Mouse (Mus musculus) MEL (cell line): ENCODE results near the gene Fam71a.

Source experiments
- CTCF ChIP-seq, 3 experiments: IDR thresholded peaks in 2 of 3; conservative IDR thresholded peaks in 1 of 3; 2 replicates each; pipeline ENCODE4 v1.5.1; 2011 to 2012; ENCODE audit warnings: low read length in 3 of 3, low read depth in 2 of 3, mild to moderate bottlenecking in 2 of 3, improper control_type of control experiment in 1 of 3, inconsistent platforms in 1 of 3, mixed read lengths in 1 of 3, moderate library complexity in 1 of 3; ENCODE audit not compliant: control insufficient read depth in 1 of 3, insufficient read depth in 1 of 3, poor library complexity in 1 of 3, severe bottlenecking in 1 of 3
- HCFC1 ChIP-seq: IDR thresholded peaks from 2 replicates; pipeline ENCODE4 v1.6.1; 2012; ENCODE audit warnings: low read depth, mild to moderate bottlenecking, inconsistent platforms, low read length, improper control_type of control experiment, moderate library complexity
- POLR2AphosphoS2 ChIP-seq: IDR thresholded peaks from 2 replicates; pipeline ENCODE4 v1.6.1; 2011; ENCODE audit warnings: low read length, improper control_type of control experiment
- TCF12 ChIP-seq: IDR thresholded peaks from 2 replicates; pipeline ENCODE4 v1.6.1; 2014; ENCODE audit warnings: low read depth, mild to moderate bottlenecking, inconsistent platforms, low read length, improper control_type of control experiment, moderate library complexity
- UBTF ChIP-seq: IDR thresholded peaks from 2 replicates; pipeline ENCODE4 v1.6.1; 2012; ENCODE audit warnings: low read depth, mild to moderate bottlenecking, inconsistent platforms, low read length, improper control_type of control experiment, moderate library complexity, borderline replicate concordance; ENCODE audit not compliant: insufficient read depth

GRCm38 (mm10) chr1:191186386-191186770, 21.8 kb upstream of the Fam71a start:
- TF ChIP-seq CTCF (IDR thresholded peaks at IDR 0.05 in 2 of 3, conservative IDR thresholded peaks at IDR 0.05 in 1 of 3; ENCODE audit: control insufficient read depth in 1 of 3, insufficient read depth in 1 of 3, low read depth in 2 of 3, low read length in 3 of 3, poor library complexity in 1 of 3, severe bottlenecking in 1 of 3) (no peak; a peak in 1 of 6 replicates), HCFC1 (no peak), POLR2AphosphoS2 (no peak), UBTF (no peak), TCF12 (no peak)
